Mouse (Mus musculus) cerebellum, adult 8-10 months (tissue): Measurements from ENCODE around the gene Gpr68.
A peak's percentile ranks its signal among the peaks of the same experiment; 100 is the strongest.

Source experiments
- DNase-seq: peaks from one replicate; pipeline ENCODE4 v3.0.0; 2022

Gpr68 gene

GRCm38 (mm10) chr12:100867097-100867496 lies 40.9 kb downstream of the Gpr68 start:
- DNase-seq, result peak; percentile 94

GRCm38 (mm10) chr12:100865509-100866078 lies 42.4 kb downstream of the Gpr68 start:
- DNase-seq, result no peak

GRCm38 (mm10) chr12:100865072-100865471 lies 42.9 kb downstream of the Gpr68 start:
- DNase-seq, result no peak

- no peak for DNase-seq
These were observed 45.0 kb downstream of the Gpr68 start for GRCm38 (mm10) chr12:100862856-100863446.

- no peak for DNase-seq
These were observed 45.7 kb downstream of the Gpr68 start for GRCm38 (mm10) chr12:100862272-100862671.

GRCm38 (mm10) chr12:100857791-100858190 lies 50.2 kb downstream of the Gpr68 start:
- DNase-seq, result peak; percentile 69

- no peak for DNase-seq
These were observed 51.7 kb downstream of the Gpr68 start for GRCm38 (mm10) chr12:100856337-100856736.

- no peak for DNase-seq
These were observed 55.6 kb downstream of the Gpr68 start for GRCm38 (mm10) chr12:100852370-100852769.

- DNase-seq, result peak; percentile 70
These were observed 58.4 kb downstream of the Gpr68 start for GRCm38 (mm10) chr12:100849421-100850138.

GRCm38 (mm10) chr12:100847437-100848080 lies 60.4 kb downstream of the Gpr68 start:
- DNase-seq, result no peak

GRCm38 (mm10) chr12:100846566-100846965 lies 61.4 kb downstream of the Gpr68 start:
- DNase-seq, result no peak

- no peak for DNase-seq
These were observed 62.2 kb downstream of the Gpr68 start for GRCm38 (mm10) chr12:100845829-100846228.

GRCm38 (mm10) chr12:100844546-100844945 lies 63.5 kb downstream of the Gpr68 start:
- DNase-seq, result no peak

GRCm38 (mm10) chr12:100843171-100843570 lies 64.8 kb downstream of the Gpr68 start:
- no peak for DNase-seq

GRCm38 (mm10) chr12:100841211-100841792 lies 66.7 kb downstream of the Gpr68 start:
- DNase-seq, result peak; percentile 87

GRCm38 (mm10) chr12:100839926-100840325 lies 68.1 kb downstream of the Gpr68 start:
- DNase-seq, result no peak

GRCm38 (mm10) chr12:100839079-100839600 lies 68.9 kb downstream of the Gpr68 start:
- no peak for DNase-seq

- no peak for DNase-seq
These were observed 70.8 kb downstream of the Gpr68 start for GRCm38 (mm10) chr12:100837208-100837607.

GRCm38 (mm10) chr12:100831629-100832325 lies 76.2 kb downstream of the Gpr68 start:
- no peak for DNase-seq

GRCm38 (mm10) chr12:100831021-100831420 lies 77.0 kb downstream of the Gpr68 start:
- DNase-seq, result no peak
